Mouse (Mus musculus): ENCODE results near the gene C530008M17Rik. TPM values are rescaled to one million over a fixed set of nuclear protein-coding genes. Genes with fewer than 3 reads are reported as not detected.

C530008M17Rik gene
- polyA plus RNA-seq, 1 experiment from 2014 or later, result 15.7 TPM

GRCm38 (mm10) chr5:76724878-76725277 lies 68.6 kb downstream of the C530008M17Rik start:
- Histone ChIP-seq H3K27ac (no peak overlapping the region), H3K9me3 (no peaks in the 10 kb centered on the region), H3K27me3 (replicated peaks) (no peaks in the 10 kb centered on the region), H3K9ac (no peak overlapping the region), H3K4me2 (replicated peaks) (no peak overlapping the region), H3K36me3 (no peaks in the 10 kb centered on the region), H3K4me1 (replicated peaks) (no peaks in the 10 kb centered on the region), H3K4me3 (replicated peaks) (no peak overlapping the region)
- ATAC-seq, result no peak
- WGBS, result 95% methylated on average over 2 of the region's 2 CpGs

- H3K9ac ChIP-seq, result no peak overlapping the region
- H3K4me3 ChIP-seq (replicated peaks), result no peak overlapping the region
- no peak overlapping the region for H3K27ac ChIP-seq
- H3K9me3 ChIP-seq, result no peaks in the 10 kb centered on the region
- no peak for ATAC-seq
- H3K36me3 ChIP-seq, result no peaks in the 10 kb centered on the region
- WGBS, result 88% methylated on average over 8 of the region's 8 CpGs
- H3K4me2 ChIP-seq (replicated peaks), result no peak overlapping the region
- H3K4me1 ChIP-seq (replicated peaks), result no peaks in the 10 kb centered on the region
- H3K27me3 ChIP-seq (replicated peaks), result no peaks in the 10 kb centered on the region
Measured at GRCm38 (mm10) chr5:76726518-76727103, 70.3 kb downstream of the C530008M17Rik start.

- Histone ChIP-seq H3K4me2 (replicated peaks) (no peak overlapping the region), H3K27ac (no peak overlapping the region), H3K9ac (no peak overlapping the region), H3K4me1 (replicated peaks) (no peaks in the 10 kb centered on the region), H3K9me3 (no peaks in the 10 kb centered on the region), H3K4me3 (replicated peaks) (no peak overlapping the region), H3K36me3 (no peaks in the 10 kb centered on the region), H3K27me3 (replicated peaks) (no peaks in the 10 kb centered on the region)
- ATAC-seq, result no peak
- 73% methylated on average over 6 of the region's 6 CpGs for WGBS
Measured at GRCm38 (mm10) chr5:76733055-76733641, 76.8 kb downstream of the C530008M17Rik start.

- Histone ChIP-seq H3K27ac (no peak overlapping the region), H3K4me2 (replicated peaks) (no peak overlapping the region), H3K27me3 (replicated peaks) (no peaks in the 10 kb centered on the region), H3K4me3 (replicated peaks) (no peak overlapping the region), H3K9ac (no peak overlapping the region), H3K9me3 (no peaks in the 10 kb centered on the region), H3K36me3 (no peaks in the 10 kb centered on the region), H3K4me1 (replicated peaks) (no peaks in the 10 kb centered on the region)
- no peak for ATAC-seq
- WGBS, result 87% methylated on average over 6 of the region's 6 CpGs
Measured at GRCm38 (mm10) chr5:76741463-76741862, 85.2 kb downstream of the C530008M17Rik start.

GRCm38 (mm10) chr5:76742076-76742475 lies 85.8 kb downstream of the C530008M17Rik start:
- H3K27me3 ChIP-seq (replicated peaks), result no peaks in the 10 kb centered on the region
- no peak overlapping the region for H3K9ac ChIP-seq
- no peaks in the 10 kb centered on the region for H3K36me3 ChIP-seq
- H3K4me3 ChIP-seq (replicated peaks), result no peak overlapping the region
- no peak overlapping the region for H3K27ac ChIP-seq
- no peaks in the 10 kb centered on the region for H3K4me1 ChIP-seq (replicated peaks)
- H3K4me2 ChIP-seq (replicated peaks), result no peak overlapping the region
- ATAC-seq, result no peak
- H3K9me3 ChIP-seq, result no peaks in the 10 kb centered on the region
- 94% methylated on average over 6 of the region's 6 CpGs for WGBS

- H3K9ac ChIP-seq, result no peak overlapping the region
- H3K36me3 ChIP-seq, result no peaks in the 10 kb centered on the region
- 77% methylated on average over 9 of the region's 9 CpGs for WGBS
- no peak overlapping the region for H3K4me3 ChIP-seq (replicated peaks)
- no peaks in the 10 kb centered on the region for H3K27me3 ChIP-seq (replicated peaks)
- no peaks in the 10 kb centered on the region for H3K9me3 ChIP-seq
- ATAC-seq, result no peak
- no peaks in the 10 kb centered on the region for H3K4me1 ChIP-seq (replicated peaks)
- no peak overlapping the region for H3K27ac ChIP-seq
- no peak overlapping the region for H3K4me2 ChIP-seq (replicated peaks)
Measured at GRCm38 (mm10) chr5:76744737-76745209, 88.5 kb downstream of the C530008M17Rik start.

- Histone ChIP-seq H3K36me3 (no peaks in the 10 kb centered on the region), H3K4me2 (replicated peaks) (no peak overlapping the region), H3K9me3 (no peaks in the 10 kb centered on the region), H3K9ac (no peak overlapping the region), H3K4me3 (replicated peaks) (no peak overlapping the region), H3K4me1 (replicated peaks) (no peaks in the 10 kb centered on the region), H3K27ac (no peak overlapping the region), H3K27me3 (replicated peaks) (no peaks in the 10 kb centered on the region)
- ATAC-seq, result no peak
- 67% methylated on average over 7 of the region's 7 CpGs for WGBS
Measured at GRCm38 (mm10) chr5:76747851-76748250, 91.5 kb downstream of the C530008M17Rik start.

- Histone ChIP-seq H3K27me3 (replicated peaks) (no peaks in the 10 kb centered on the region), H3K4me2 (replicated peaks) (no peak overlapping the region), H3K4me1 (replicated peaks) (no peaks in the 10 kb centered on the region), H3K9ac (no peak overlapping the region), H3K27ac (no peak overlapping the region), H3K4me3 (replicated peaks) (no peak overlapping the region), H3K9me3 (no peaks in the 10 kb centered on the region), H3K36me3 (no peaks in the 10 kb centered on the region)
- WGBS, result 84% methylated on average over 5 of the region's 5 CpGs
- ATAC-seq, result no peak
Measured at GRCm38 (mm10) chr5:76752351-76752750, 96.0 kb downstream of the C530008M17Rik start.

GRCm38 (mm10) chr5:76760349-76760748 lies 104.0 kb downstream of the C530008M17Rik start:
- H3K4me3 ChIP-seq (replicated peaks), result no peak overlapping the region
- H3K4me1 ChIP-seq (replicated peaks), result no peaks in the 10 kb centered on the region
- WGBS, result 70% methylated on average over 3 of the region's 3 CpGs
- H3K27me3 ChIP-seq (replicated peaks), result no peaks in the 10 kb centered on the region
- ATAC-seq, result no peak
- no peak overlapping the region for H3K9ac ChIP-seq
- no peak overlapping the region for H3K27ac ChIP-seq
- H3K9me3 ChIP-seq, result no peaks in the 10 kb centered on the region
- no peaks in the 10 kb centered on the region for H3K36me3 ChIP-seq
- H3K4me2 ChIP-seq (replicated peaks), result no peak overlapping the region

- H3K27ac ChIP-seq, result no peak overlapping the region
- H3K9ac ChIP-seq, result no peak overlapping the region
- H3K27me3 ChIP-seq (replicated peaks), result no peaks in the 10 kb centered on the region
- ATAC-seq, result no peak
- H3K4me3 ChIP-seq (replicated peaks), result no peak overlapping the region
- no peaks in the 10 kb centered on the region for H3K36me3 ChIP-seq
- 78% methylated on average over 14 of the region's 14 CpGs for WGBS
- H3K4me1 ChIP-seq (replicated peaks), result no peaks in the 10 kb centered on the region
- no peaks in the 10 kb centered on the region for H3K9me3 ChIP-seq
- H3K4me2 ChIP-seq (replicated peaks), result no peak overlapping the region
Measured at GRCm38 (mm10) chr5:76762030-76762698, 105.9 kb downstream of the C530008M17Rik start.

- Histone ChIP-seq H3K9ac (no peak overlapping the region), H3K4me1 (replicated peaks) (no peaks in the 10 kb centered on the region), H3K36me3 (no peaks in the 10 kb centered on the region), H3K27me3 (replicated peaks) (no peaks in the 10 kb centered on the region), H3K4me2 (replicated peaks) (no peak overlapping the region), H3K27ac (no peak overlapping the region), H3K9me3 (no peaks in the 10 kb centered on the region), H3K4me3 (replicated peaks) (no peak overlapping the region)
- ATAC-seq, result no peak
- WGBS, result 45% methylated on average over 10 of the region's 10 CpGs
Measured at GRCm38 (mm10) chr5:76763148-76763701, 106.9 kb downstream of the C530008M17Rik start.

- H3K27ac ChIP-seq, result no peak overlapping the region
- H3K9me3 ChIP-seq, result no peaks in the 10 kb centered on the region
- H3K4me3 ChIP-seq (replicated peaks), result no peak overlapping the region
- ATAC-seq, result no peak
- WGBS, result 61% methylated on average over 6 of the region's 6 CpGs
- H3K4me1 ChIP-seq (replicated peaks), result no peaks in the 10 kb centered on the region
- no peaks in the 10 kb centered on the region for H3K36me3 ChIP-seq
- no peak overlapping the region for H3K9ac ChIP-seq
- no peaks in the 10 kb centered on the region for H3K27me3 ChIP-seq (replicated peaks)
- no peak overlapping the region for H3K4me2 ChIP-seq (replicated peaks)
Measured at GRCm38 (mm10) chr5:76763731-76764130, 107.4 kb downstream of the C530008M17Rik start.

Measured in intestine, embryonic 15.5 days (tissue).